Mouse (Mus musculus) ES-E14 (cell line): ENCODE results near the gene Lhfp.

Experiments used
- HCFC1 ChIP-seq: IDR thresholded peaks from 2 replicates; pipeline ENCODE4 v1.6.1; 2012; ENCODE audit warnings: low read length, inconsistent platforms, borderline replicate concordance; ENCODE audit not compliant: insufficient read depth
- MAFK ChIP-seq: IDR thresholded peaks from 2 replicates; pipeline ENCODE4 v1.6.1; 2014; ENCODE audit warnings: mild to moderate bottlenecking, low read depth, low read length, inconsistent platforms; ENCODE audit not compliant: insufficient read depth
- ZNF384 ChIP-seq: IDR thresholded peaks from 2 replicates; pipeline ENCODE4 v1.6.1; 2012; ENCODE audit warnings: low read depth, low read length, inconsistent platforms

- TF ChIP-seq MAFK (no peak), ZNF384 (no peak), HCFC1 (no peak)
Measured at GRCm38 (mm10) chr3:53231112-53231511, 189.8 kb downstream of the Lhfp start.
